Mouse (Mus musculus): Measurements from ENCODE around the gene Osbpl10. TPM values are rescaled to one million over a fixed set of nuclear protein-coding genes. Genes with fewer than 3 reads are reported as not detected.

Gene Osbpl10
- polyA plus RNA-seq, 1 experiment from 2014 or later, result 0.90 TPM

DNA sequence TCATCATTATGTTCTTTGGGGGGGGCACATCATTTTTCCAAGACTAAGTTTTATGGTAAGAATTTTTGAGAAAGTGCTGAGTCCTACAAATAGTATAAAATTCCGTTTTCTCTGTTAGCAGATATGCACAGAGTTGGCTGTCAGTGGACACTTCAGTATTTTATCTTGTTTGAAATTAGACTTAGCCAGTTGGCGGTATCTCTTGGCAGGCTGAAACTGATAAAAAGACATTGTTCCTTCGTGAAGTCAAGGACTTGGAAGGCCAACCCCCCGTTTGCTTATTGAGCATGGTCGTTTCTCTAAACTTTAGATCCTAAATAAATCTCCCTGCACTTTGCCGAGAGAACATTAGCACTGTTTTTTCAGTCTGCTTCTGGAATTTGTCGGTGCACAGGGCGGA, 185.3 kb downstream of the Osbpl10 start:
- no peak overlapping the region for H3K4me3 ChIP-seq (ENCODE audit: low read depth, low read length)
- WGBS, result 80% methylated on average over 8 of the region's 8 CpGs
- H3K36me3 ChIP-seq (replicated peaks; ENCODE audit: control insufficient read depth, insufficient read depth, low read depth, low read length), result no peaks in the 10 kb centered on the region
- no peak overlapping the region for H3K9ac ChIP-seq (replicated peaks; ENCODE audit: low read length)
- DNase-seq (ENCODE audit: low spot score) (no peak), ATAC-seq (replicated peaks; ENCODE audit: insufficient number of reproducible peaks, low FRiP score, low TSS enrichment, low read depth) (no peak)
- no peaks in the 10 kb centered on the region; the same call in 1 of the 2 replicates for H3K4me1 ChIP-seq (ENCODE audit: control insufficient read depth, insufficient read depth, low read length)
- H3K4me2 ChIP-seq (ENCODE audit: low read depth, low read length), result no peak overlapping the region
- H3K27ac ChIP-seq (replicated peaks; ENCODE audit: low read depth, low read length), result no peak overlapping the region
- H3K27me3 ChIP-seq (ENCODE audit: control insufficient read depth, insufficient read depth, low read length), result no peaks in the 10 kb centered on the region
- H3K9me3 ChIP-seq (replicated peaks; ENCODE audit: control insufficient read depth, low read length), result no peaks in the 10 kb centered on the region

DNA sequence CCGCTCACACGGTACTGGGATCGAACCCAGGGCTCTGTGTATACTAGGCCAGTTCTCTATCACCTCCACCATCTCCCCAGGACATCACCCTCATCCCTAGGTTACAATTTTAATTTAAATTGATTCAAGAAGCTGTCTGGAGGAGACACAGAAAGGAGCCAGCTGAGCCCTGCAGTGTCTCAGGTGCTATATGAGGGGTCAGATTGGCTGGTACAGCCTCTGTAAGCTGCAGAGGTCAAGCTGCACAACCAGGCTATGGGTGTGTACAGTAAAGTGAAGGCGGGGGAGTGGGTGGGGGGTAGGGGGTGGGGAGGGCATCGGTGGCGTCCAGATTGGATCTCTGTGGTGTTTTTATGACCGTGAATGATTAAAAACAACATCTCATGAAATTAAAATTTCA, 186.0 kb downstream of the Osbpl10 start:
- H3K4me2 ChIP-seq (ENCODE audit: low read depth, low read length), result no peak overlapping the region
- no peaks in the 10 kb centered on the region; the same call in 1 of the 2 replicates for H3K4me1 ChIP-seq (ENCODE audit: control insufficient read depth, insufficient read depth, low read length)
- H3K27ac ChIP-seq (replicated peaks; ENCODE audit: low read depth, low read length), result no peak overlapping the region
- ATAC-seq (replicated peaks; ENCODE audit: insufficient number of reproducible peaks, low FRiP score, low TSS enrichment, low read depth) (no peak), DNase-seq (ENCODE audit: low spot score) (no peak)
- H3K36me3 ChIP-seq (replicated peaks; ENCODE audit: control insufficient read depth, insufficient read depth, low read depth, low read length), result no peaks in the 10 kb centered on the region
- 90% methylated on average over 7 of the region's 7 CpGs for WGBS
- H3K9me3 ChIP-seq (replicated peaks; ENCODE audit: control insufficient read depth, low read length), result no peaks in the 10 kb centered on the region
- no peaks in the 10 kb centered on the region for H3K27me3 ChIP-seq (ENCODE audit: control insufficient read depth, insufficient read depth, low read length)
- no peak overlapping the region for H3K9ac ChIP-seq (replicated peaks; ENCODE audit: low read length)
- no peak overlapping the region for H3K4me3 ChIP-seq (ENCODE audit: low read depth, low read length)

DNA sequence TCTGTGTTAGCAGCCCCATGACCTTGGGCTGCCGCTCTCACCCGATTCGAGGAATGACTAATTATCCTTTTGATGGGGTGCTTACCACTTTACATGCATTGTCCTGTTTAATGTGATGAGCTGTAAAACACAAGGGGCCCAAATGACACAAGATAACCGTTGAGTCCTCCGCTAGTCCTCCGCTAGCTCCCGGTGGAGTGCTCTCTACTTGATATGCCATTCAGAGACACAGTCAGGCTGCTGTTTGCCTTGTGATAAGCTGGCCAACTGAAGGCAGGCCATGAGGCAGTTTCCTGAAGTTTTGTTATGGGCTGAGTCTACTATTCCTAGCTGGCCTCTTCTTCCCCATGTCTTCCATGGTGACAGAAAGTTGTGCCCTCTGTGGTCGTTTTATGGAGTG, 187.6 kb downstream of the Osbpl10 start:
- no peak overlapping the region for H3K27ac ChIP-seq (replicated peaks; ENCODE audit: low read depth, low read length)
- no peaks in the 10 kb centered on the region for H3K36me3 ChIP-seq (replicated peaks; ENCODE audit: control insufficient read depth, insufficient read depth, low read depth, low read length)
- H3K9ac ChIP-seq (replicated peaks; ENCODE audit: low read length), result no peak overlapping the region
- ATAC-seq (replicated peaks; ENCODE audit: insufficient number of reproducible peaks, low FRiP score, low TSS enrichment, low read depth) (no peak), DNase-seq (ENCODE audit: low spot score) (no peak)
- H3K9me3 ChIP-seq (replicated peaks; ENCODE audit: control insufficient read depth, low read length), result no peaks in the 10 kb centered on the region
- no peaks in the 10 kb centered on the region for H3K27me3 ChIP-seq (ENCODE audit: control insufficient read depth, insufficient read depth, low read length)
- H3K4me3 ChIP-seq (ENCODE audit: low read depth, low read length), result no peak overlapping the region
- no peak overlapping the region for H3K4me2 ChIP-seq (ENCODE audit: low read depth, low read length)
- H3K4me1 ChIP-seq (ENCODE audit: control insufficient read depth, insufficient read depth, low read length), result no peaks in the 10 kb centered on the region; the same call in 1 of the 2 replicates
- WGBS, result 86% methylated on average over 8 of the region's 8 CpGs

- Histone ChIP-seq H3K27ac (replicated peaks; ENCODE audit: low read depth, low read length) (no peak overlapping the region), H3K4me1 (ENCODE audit: control insufficient read depth, insufficient read depth, low read length) (no peaks in the 10 kb centered on the region; the same call in 1 of the 2 replicates), H3K27me3 (ENCODE audit: control insufficient read depth, insufficient read depth, low read length) (no peaks in the 10 kb centered on the region), H3K4me3 (ENCODE audit: low read depth, low read length) (no peak overlapping the region), H3K36me3 (replicated peaks; ENCODE audit: control insufficient read depth, insufficient read depth, low read depth, low read length) (no peaks in the 10 kb centered on the region), H3K9ac (replicated peaks; ENCODE audit: low read length) (no peak overlapping the region), H3K4me2 (ENCODE audit: low read depth, low read length) (no peak overlapping the region), H3K9me3 (replicated peaks; ENCODE audit: control insufficient read depth, low read length) (no peaks in the 10 kb centered on the region)
- DNase-seq (ENCODE audit: low spot score) (no peak), ATAC-seq (replicated peaks; ENCODE audit: insufficient number of reproducible peaks, low FRiP score, low TSS enrichment, low read depth) (no peak)
- WGBS, result 90% methylated on average over 13 of the region's 13 CpGs
Observed at GRCm38 (mm10) chr9:115169591-115169990, 191.2 kb downstream of the Osbpl10 start.

- DNase-seq (ENCODE audit: low spot score) (no peak), ATAC-seq (replicated peaks; ENCODE audit: insufficient number of reproducible peaks, low FRiP score, low TSS enrichment, low read depth) (no peak)
- Histone ChIP-seq H3K27ac (replicated peaks; ENCODE audit: low read depth, low read length) (no peak overlapping the region), H3K4me2 (ENCODE audit: low read depth, low read length) (no peak overlapping the region), H3K27me3 (ENCODE audit: control insufficient read depth, insufficient read depth, low read length) (no peaks in the 10 kb centered on the region), H3K36me3 (replicated peaks; ENCODE audit: control insufficient read depth, insufficient read depth, low read depth, low read length) (no peaks in the 10 kb centered on the region), H3K4me3 (ENCODE audit: low read depth, low read length) (no peak overlapping the region), H3K9ac (replicated peaks; ENCODE audit: low read length) (no peak overlapping the region), H3K4me1 (ENCODE audit: control insufficient read depth, insufficient read depth, low read length) (no peaks in the 10 kb centered on the region; the same call in 1 of the 2 replicates), H3K9me3 (replicated peaks; ENCODE audit: control insufficient read depth, low read length) (no peaks in the 10 kb centered on the region)
- WGBS, result 92% methylated on average over 6 of the region's 6 CpGs
Observed at GRCm38 (mm10) chr9:115172096-115172495, 193.7 kb downstream of the Osbpl10 start.

DNA sequence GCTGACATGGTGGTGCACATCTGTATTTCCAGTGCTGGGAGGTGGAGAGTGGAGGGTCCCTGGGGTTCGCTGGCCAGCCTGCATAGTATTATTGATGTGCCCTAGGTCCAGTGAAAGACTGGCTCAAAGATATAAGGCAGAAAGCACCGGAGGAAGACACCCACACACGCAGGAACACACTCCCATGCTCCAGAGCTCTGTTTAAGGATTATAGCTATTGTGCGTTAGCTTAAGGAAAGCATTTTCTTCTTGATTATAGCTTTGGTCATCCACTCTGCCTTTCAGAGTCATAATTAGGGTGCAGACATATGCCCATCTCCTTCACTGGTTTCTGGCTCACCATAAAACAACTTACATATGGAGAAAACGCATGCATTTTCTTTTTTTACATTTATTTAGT, 200.8 kb downstream of the Osbpl10 start:
- H3K27me3 ChIP-seq (ENCODE audit: control insufficient read depth, insufficient read depth, low read length), result no peaks in the 10 kb centered on the region
- no peak overlapping the region for H3K9ac ChIP-seq (replicated peaks; ENCODE audit: low read length)
- DNase-seq (ENCODE audit: low spot score), result no peak
- 83% methylated on average over 5 of the region's 5 CpGs for whole genome bisulfite sequencing
- no peaks in the 10 kb centered on the region for H3K9me3 ChIP-seq (replicated peaks; ENCODE audit: control insufficient read depth, low read length)
- no peak overlapping the region for H3K27ac ChIP-seq (replicated peaks; ENCODE audit: low read depth, low read length)
- H3K4me1 ChIP-seq (ENCODE audit: control insufficient read depth, insufficient read depth, low read length), result no peaks in the 10 kb centered on the region
- ATAC-seq (replicated peaks; ENCODE audit: insufficient number of reproducible peaks, low FRiP score, low TSS enrichment, low read depth), result no peak
- H3K4me3 ChIP-seq (ENCODE audit: low read depth, low read length), result no peak overlapping the region
- H3K4me2 ChIP-seq (ENCODE audit: low read depth, low read length), result no peak overlapping the region
- H3K36me3 ChIP-seq (replicated peaks; ENCODE audit: control insufficient read depth, insufficient read depth, low read depth, low read length), result no peaks in the 10 kb centered on the region

- no peaks in the 10 kb centered on the region for H3K27me3 ChIP-seq (ENCODE audit: control insufficient read depth, insufficient read depth, low read length)
- no peaks in the 10 kb centered on the region for H3K9me3 ChIP-seq (replicated peaks; ENCODE audit: control insufficient read depth, low read length)
- 0 out of 2 replicates have a peak, but pooled peaks have one; percentile 18 for ATAC-seq (replicated peaks; ENCODE audit: insufficient number of reproducible peaks, low FRiP score, low TSS enrichment, low read depth)
- DNase-seq (ENCODE audit: low spot score), result no peak
- H3K27ac ChIP-seq (replicated peaks; ENCODE audit: low read depth, low read length), result no peak overlapping the region
- no peak overlapping the region for H3K4me3 ChIP-seq (ENCODE audit: low read depth, low read length)
- no peak overlapping the region for H3K4me2 ChIP-seq (ENCODE audit: low read depth, low read length)
- H3K4me1 ChIP-seq (ENCODE audit: control insufficient read depth, insufficient read depth, low read length), result no peaks in the 10 kb centered on the region
- H3K36me3 ChIP-seq (replicated peaks; ENCODE audit: control insufficient read depth, insufficient read depth, low read depth, low read length), result no peaks in the 10 kb centered on the region
- H3K9ac ChIP-seq (replicated peaks; ENCODE audit: low read length), result no peak overlapping the region
- WGBS, result 74% methylated on average over 8 of the region's 8 CpGs
Observed at GRCm38 (mm10) chr9:115179935-115180334, 201.6 kb downstream of the Osbpl10 start.

DNA sequence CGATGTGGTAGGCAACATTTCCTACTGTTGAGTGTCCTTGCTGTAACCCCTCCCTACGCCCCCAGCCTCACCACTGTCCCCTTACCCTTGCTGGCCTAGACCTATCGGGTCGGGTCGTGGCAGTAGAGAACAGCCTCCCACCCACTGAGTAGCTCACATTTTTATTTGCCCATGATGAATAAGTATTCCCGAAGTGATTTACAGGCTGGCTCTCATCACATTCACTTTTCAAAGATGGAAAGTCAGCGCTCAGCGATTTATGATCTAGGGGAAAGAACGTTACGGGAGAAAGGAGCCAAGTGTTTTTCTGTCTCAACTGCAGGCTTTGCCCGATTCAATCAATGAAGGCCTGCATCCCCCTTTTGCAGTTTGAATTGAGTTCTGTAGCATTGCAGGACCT, 208.0 kb downstream of the Osbpl10 start:
- no peak for ATAC-seq (replicated peaks; ENCODE audit: insufficient number of reproducible peaks, low FRiP score, low TSS enrichment, low read depth)
- Histone ChIP-seq H3K36me3 (replicated peaks; ENCODE audit: control insufficient read depth, insufficient read depth, low read depth, low read length) (no peaks in the 10 kb centered on the region), H3K27me3 (ENCODE audit: control insufficient read depth, insufficient read depth, low read length) (no peaks in the 10 kb centered on the region), H3K4me2 (ENCODE audit: low read depth, low read length) (no peak overlapping the region), H3K4me1 (ENCODE audit: control insufficient read depth, insufficient read depth, low read length) (no peaks in the 10 kb centered on the region), H3K9me3 (replicated peaks; ENCODE audit: control insufficient read depth, low read length) (no peaks in the 10 kb centered on the region), H3K4me3 (ENCODE audit: low read depth, low read length) (no peak overlapping the region), H3K9ac (replicated peaks; ENCODE audit: low read length) (no peak overlapping the region), H3K27ac (replicated peaks; ENCODE audit: low read depth, low read length) (no peak overlapping the region)
- no peak for DNase-seq (ENCODE audit: low spot score)
- 87% methylated on average over 11 of the region's 11 CpGs for WGBS

Measured in embryonic facial prominence, embryonic 11.5 days (tissue).